ENCODE assay signal across 7 mouse cellular contexts in genomic region chr3:86787423-86788123, GRCm38 (mm10).
DNase-seq lines count a peak whose midpoint lies in the region; ATAC-seq and TF ChIP-seq lines count a peak whose summit lies in the region.

No protein-coding gene starts in this region.

- peaks cover 25% of the 10 kb centered on the region for H3K4me1 ChIP-seq in heart, embryonic 16.5 days (ENCODE audit: control insufficient read depth, insufficient read depth, low read length)
- H3K4me1 ChIP-seq in heart, adult 2 months (ENCODE audit: control insufficient read depth, insufficient read depth, low read length) = peaks cover 8% of the 10 kb centered on the region
- H3K4me1 ChIP-seq in embryonic facial prominence, embryonic 14.5 days (ENCODE audit: control insufficient read depth, insufficient read depth, low read length) = 0 out of 2 replicates have a peak, but pooled peaks cover 6% of the 10 kb centered on the region
- peaks cover 17% of the 10 kb centered on the region for H3K4me1 ChIP-seq in hindbrain, embryonic 12.5 days
- H3K4me1 ChIP-seq in midbrain, postnatal 0 days (ENCODE audit: insufficient read depth, low read length) = peaks cover 7% of the 10 kb centered on the region; the same call in 1 of the 2 replicates
- no peaks in the 10 kb centered on the region for H3K4me1 ChIP-seq in kidney, adult 2 months (ENCODE audit: control insufficient read depth, insufficient read depth, low read length)

- no peak for TF ChIP-seq EP300 in heart, adult 2 months (IDR thresholded peaks at IDR 0.05; ENCODE audit: insufficient read depth, low read depth, low read length)

- TF ChIP-seq CTCF in heart, adult 2 months (IDR thresholded peaks at IDR 0.05) = no peak
- no peak for TF ChIP-seq CTCF in midbrain, postnatal 0 days (IDR thresholded peaks at IDR 0.05)
- TF ChIP-seq CTCF in kidney, adult 2 months (conservative IDR thresholded peaks at IDR 0.05; ENCODE audit: insufficient read depth, insufficient read length, low read depth, low read length) = no peak

- peak overlapping the region; percentile 80 for H3K27ac ChIP-seq in heart, embryonic 16.5 days (ENCODE audit: low read length)
- no peak overlapping the region for H3K27ac ChIP-seq in heart, adult 2 months
- H3K27ac ChIP-seq in embryonic facial prominence, embryonic 14.5 days (replicated peaks; ENCODE audit: low read depth, low read length) = no peak overlapping the region; the same call in 1 of the 2 replicates
- peak overlapping the region; percentile 30 for H3K27ac ChIP-seq in hindbrain, embryonic 12.5 days
- H3K27ac ChIP-seq in midbrain, postnatal 0 days (ENCODE audit: low read depth, low read length) = peak overlapping the region; percentile 55; the same call in 1 of the 2 replicates
- H3K27ac ChIP-seq in kidney, adult 2 months (ENCODE audit: insufficient read depth, low read depth, low read length) = no peak overlapping the region

- H3K9ac ChIP-seq in heart, embryonic 16.5 days (ENCODE audit: low read length) = peak overlapping the region; percentile 22; the same call in 1 of the 2 replicates
- H3K9ac ChIP-seq in heart, adult 2 months (ENCODE audit: low read depth, low read length) = no peak overlapping the region
- H3K9ac ChIP-seq in embryonic facial prominence, embryonic 14.5 days (ENCODE audit: low read depth, low read length) = peak overlapping the region; percentile 40; the same call in 1 of the 2 replicates
- peak overlapping the region; percentile 23; the same call in 1 of the 2 replicates for H3K9ac ChIP-seq in hindbrain, embryonic 12.5 days
- no peak overlapping the region for H3K9ac ChIP-seq in midbrain, postnatal 0 days (replicated peaks; ENCODE audit: low read length, poor library complexity, severe bottlenecking)

- H3K4me3 ChIP-seq in heart, embryonic 16.5 days (ENCODE audit: low read length) = no peak overlapping the region
- no peak overlapping the region for H3K4me3 ChIP-seq in heart, adult 2 months
- H3K4me3 ChIP-seq in embryonic facial prominence, embryonic 14.5 days (ENCODE audit: low read depth, low read length) = no peak overlapping the region
- no peak overlapping the region for H3K4me3 ChIP-seq in hindbrain, embryonic 12.5 days
- no peak overlapping the region for H3K4me3 ChIP-seq in midbrain, postnatal 0 days (ENCODE audit: low read depth, low read length)
- H3K4me3 ChIP-seq in kidney, adult 2 months (ENCODE audit: insufficient read depth, low read depth, low read length) = no peak overlapping the region

- no peak for TF ChIP-seq POLR2A in heart, adult 2 months (IDR thresholded peaks at IDR 0.05; ENCODE audit: insufficient read depth, low read depth, low read length)
- no peak for TF ChIP-seq POLR2A in kidney, adult 2 months (IDR thresholded peaks at IDR 0.05; ENCODE audit: low read depth, low read length)

- no peak for DNase-seq in heart, adult 2 months
- DNase-seq in embryonic facial prominence, embryonic 14.5 days (ENCODE audit: low spot score) = no peak
- DNase-seq in midbrain, postnatal 0 days (ENCODE audit: low spot score) = no peak
- DNase-seq in kidney, adult 2 months = no peak
- DNase-seq in T-cell, adult 2 months (ENCODE audit: low spot score) = no peak

- intact Hi-C loops in heart, adult 2 months (cut with DNase I) = loop anchor here (1.0 to 10.0 kb wide), 3 partner anchors 25 to 243 kb away; partner anchors contain the start of gene Mab21l2

- WGBS in heart, embryonic 16.5 days = 56% methylated on average over 10 of the region's 10 CpGs
- WGBS in heart, adult 2 months = 72% methylated on average over 10 of the region's 10 CpGs
- 75% methylated on average over 10 of the region's 10 CpGs for WGBS in embryonic facial prominence, embryonic 14.5 days
- WGBS in hindbrain, embryonic 12.5 days = 88% methylated on average over 10 of the region's 10 CpGs
- 81% methylated on average over 10 of the region's 10 CpGs for WGBS in midbrain, postnatal 0 days
- 89% methylated on average over 10 of the region's 10 CpGs for WGBS in kidney, adult 2 months

- no peaks in the 10 kb centered on the region for H3K36me3 ChIP-seq in heart, embryonic 16.5 days (ENCODE audit: control insufficient read depth, insufficient read depth)
- no peaks in the 10 kb centered on the region for H3K36me3 ChIP-seq in heart, adult 2 months (ENCODE audit: control insufficient read depth, insufficient read depth, low read length)
- 0 out of 2 replicates have a peak, but pooled peaks cover 10% of the 10 kb centered on the region for H3K36me3 ChIP-seq in embryonic facial prominence, embryonic 14.5 days (ENCODE audit: control insufficient read depth, insufficient read depth, low read length)
- H3K36me3 ChIP-seq in hindbrain, embryonic 12.5 days = peaks cover 52% of the 10 kb centered on the region
- H3K36me3 ChIP-seq in midbrain, postnatal 0 days (ENCODE audit: insufficient read depth, low read length) = peaks cover 50% of the 10 kb centered on the region
- no peaks in the 10 kb centered on the region; the same call in 1 of the 2 replicates for H3K36me3 ChIP-seq in kidney, adult 2 months (ENCODE audit: control insufficient read depth, insufficient read depth, low read length)

- H3K4me2 ChIP-seq in heart, embryonic 16.5 days (ENCODE audit: low read depth, low read length) = peak overlapping the region; percentile 38
- no peak overlapping the region for H3K4me2 ChIP-seq in embryonic facial prominence, embryonic 14.5 days (ENCODE audit: low read depth, low read length)
- no peak overlapping the region for H3K4me2 ChIP-seq in hindbrain, embryonic 12.5 days (replicated peaks)
- no peak overlapping the region for H3K4me2 ChIP-seq in midbrain, postnatal 0 days (ENCODE audit: low read depth, low read length, poor library complexity, severe bottlenecking)

- H3K27me3 ChIP-seq in heart, embryonic 16.5 days (ENCODE audit: control insufficient read depth, insufficient read depth, low read length) = no peaks in the 10 kb centered on the region
- H3K27me3 ChIP-seq in heart, adult 2 months (ENCODE audit: control insufficient read depth, insufficient read depth, low read length) = no peaks in the 10 kb centered on the region
- H3K27me3 ChIP-seq in embryonic facial prominence, embryonic 14.5 days (replicated peaks; ENCODE audit: control insufficient read depth, insufficient read depth, low read length) = no peaks in the 10 kb centered on the region
- H3K27me3 ChIP-seq in hindbrain, embryonic 12.5 days = no peaks in the 10 kb centered on the region
- H3K27me3 ChIP-seq in midbrain, postnatal 0 days (ENCODE audit: insufficient read depth, low read length) = no peaks in the 10 kb centered on the region
- no peaks in the 10 kb centered on the region for H3K27me3 ChIP-seq in kidney, adult 2 months (replicated peaks; ENCODE audit: control insufficient read depth, insufficient read depth, low read length)

- H3K79me2 ChIP-seq in heart, adult 2 months (replicated peaks; ENCODE audit: control insufficient read depth, insufficient read depth, low read length) = no peaks in the 10 kb centered on the region

- peak; percentile 2; the same call in 1 of the 2 replicates for ATAC-seq in heart, embryonic 16.5 days (replicated peaks; ENCODE audit: extremely low read depth, insufficient read depth, low FRiP score)
- ATAC-seq in embryonic facial prominence, embryonic 14.5 days (ENCODE audit: low read depth) = 0 out of 2 replicates have a peak, but pooled peaks have one; percentile 13
- ATAC-seq in hindbrain, embryonic 12.5 days (ENCODE audit: low FRiP score) = peak; percentile 35; the same call in 1 of the 2 replicates
- 0 out of 2 replicates have a peak, but pooled peaks have one; percentile 8 for ATAC-seq in midbrain, postnatal 0 days (ENCODE audit: low FRiP score)

- no peaks in the 10 kb centered on the region for H3K9me3 ChIP-seq in heart, embryonic 16.5 days (replicated peaks; ENCODE audit: control insufficient read depth, low read length)
- H3K9me3 ChIP-seq in embryonic facial prominence, embryonic 14.5 days (ENCODE audit: control insufficient read depth, low read length) = no peaks in the 10 kb centered on the region
- no peaks in the 10 kb centered on the region for H3K9me3 ChIP-seq in hindbrain, embryonic 12.5 days (replicated peaks)
- no peaks in the 10 kb centered on the region for H3K9me3 ChIP-seq in midbrain, postnatal 0 days (ENCODE audit: low read length)

Comparison
In these comparisons a context has a peak if more than half of its experiments do, and no peak if none do; other contexts are left out.
1. H3K27ac ChIP-seq: peak in heart, embryonic 16.5 days (single experiment), hindbrain, embryonic 12.5 days (single experiment) and midbrain, postnatal 0 days (single experiment); none in heart, adult 2 months (single experiment), embryonic facial prominence, embryonic 14.5 days (single experiment) and kidney, adult 2 months (single experiment).
2. H3K9ac ChIP-seq: peak in heart, embryonic 16.5 days (single experiment), embryonic facial prominence, embryonic 14.5 days (single experiment) and hindbrain, embryonic 12.5 days (single experiment); none in heart, adult 2 months (single experiment) and midbrain, postnatal 0 days (single experiment).
3. Peak in every context shown above with its lines, with median percentiles within 50 percentile points of each other: ATAC-seq.